In genomic region chr3:51357624-51358023, GRCm38 (mm10) we compare ENCODE assay signal across 8 mouse cellular contexts. TPM values are rescaled to one million over a fixed set of nuclear protein-coding genes. Genes with fewer than 3 reads are reported as not detected.
A peak's percentile ranks its signal among the peaks of the same experiment; 100 is the strongest.
DNase-seq lines count a peak whose midpoint lies in the region; ATAC-seq and TF ChIP-seq lines count a peak whose summit lies in the region.

No protein-coding gene starts in this region.

- DNase-seq in lung, postnatal 0 days (ENCODE audit: low spot score) = no peak
- no peak for DNase-seq in lung, postnatal 4 days
- peak; percentile 64 for DNase-seq in yolk sac, embryonic 10.5 days (ENCODE audit: low spot score)
- DNase-seq in spleen, postnatal 4 days (ENCODE audit: low spot score in 2 of 2) = no peak
- no peak for DNase-seq in cerebellum, postnatal 14 days
- no peak for DNase-seq in frontal cortex, postnatal 10 days (ENCODE audit: low spot score in 2 of 2)

- no peak overlapping the region for H3K27ac ChIP-seq in lung, postnatal 0 days (ENCODE audit: low read length)
- H3K27ac ChIP-seq in forebrain, embryonic 12.5 days = no peak overlapping the region
- no peak overlapping the region for H3K27ac ChIP-seq in liver, embryonic 12.5 days

- H3K4me3 ChIP-seq in lung, postnatal 0 days (ENCODE audit: low read depth, low read length) = 0 out of 2 replicates have a peak overlapping the region, but pooled peaks have one; percentile 47
- peak overlapping the region; percentile 54 for H3K4me3 ChIP-seq in forebrain, embryonic 12.5 days (replicated peaks)
- H3K4me3 ChIP-seq in liver, embryonic 12.5 days = peak overlapping the region; percentile 67

- 14% methylated on average over 14 of the region's 14 CpGs for WGBS in lung, postnatal 0 days
- 7% methylated on average over 14 of the region's 14 CpGs for WGBS in forebrain, embryonic 12.5 days
- WGBS in liver, embryonic 12.5 days (ENCODE audit: insufficient replicate concordance) = 7% methylated on average over 14 of the region's 14 CpGs

- TF ChIP-seq EP300 in lung, postnatal 0 days (IDR thresholded peaks at IDR 0.05) = no peak

- H3K27me3 ChIP-seq in lung, postnatal 0 days (replicated peaks; ENCODE audit: insufficient read depth, low read length) = no peaks in the 10 kb centered on the region
- peaks cover 33% of the 10 kb centered on the region for H3K27me3 ChIP-seq in forebrain, embryonic 12.5 days
- H3K27me3 ChIP-seq in liver, embryonic 12.5 days (replicated peaks) = no peaks in the 10 kb centered on the region

- H3K9me3 ChIP-seq in lung, postnatal 0 days (ENCODE audit: low read length) = no peaks in the 10 kb centered on the region
- no peaks in the 10 kb centered on the region for H3K9me3 ChIP-seq in forebrain, embryonic 12.5 days
- H3K9me3 ChIP-seq in liver, embryonic 12.5 days (replicated peaks) = no peaks in the 10 kb centered on the region

- no peaks in the 10 kb centered on the region for H3K4me1 ChIP-seq in lung, postnatal 0 days (ENCODE audit: insufficient read depth, low read depth, low read length)
- H3K4me1 ChIP-seq in forebrain, embryonic 12.5 days = peaks cover 6% of the 10 kb centered on the region
- H3K4me1 ChIP-seq in liver, embryonic 12.5 days = peaks cover 50% of the 10 kb centered on the region

- no peak for TF ChIP-seq CTCF in lung, postnatal 0 days (IDR thresholded peaks at IDR 0.05)

- no peak overlapping the region for H3K4me2 ChIP-seq in lung, postnatal 0 days (replicated peaks; ENCODE audit: low read depth, low read length)
- H3K4me2 ChIP-seq in forebrain, embryonic 12.5 days = peak overlapping the region; percentile 21
- H3K4me2 ChIP-seq in liver, embryonic 12.5 days = peak overlapping the region; percentile 81

- no peaks in the 10 kb centered on the region for H3K36me3 ChIP-seq in lung, postnatal 0 days (ENCODE audit: insufficient read depth, low read length)
- no peaks in the 10 kb centered on the region for H3K36me3 ChIP-seq in forebrain, embryonic 12.5 days (replicated peaks)
- H3K36me3 ChIP-seq in liver, embryonic 12.5 days = no peaks in the 10 kb centered on the region

- ATAC-seq in lung, postnatal 0 days = no peak
- ATAC-seq in forebrain, embryonic 12.5 days (ENCODE audit: low FRiP score) = no peak
- no peak for ATAC-seq in liver, embryonic 12.5 days

- H3K9ac ChIP-seq in lung, postnatal 0 days (replicated peaks; ENCODE audit: low read depth) = no peak overlapping the region
- H3K9ac ChIP-seq in forebrain, embryonic 12.5 days = no peak overlapping the region
- peak overlapping the region; percentile 62; the same call in 1 of the 2 replicates for H3K9ac ChIP-seq in liver, embryonic 12.5 days

RNA-seq across cellular contexts. Expression of gene Elf2, which starts 17.2 kb away (rescaled TPM):
- polyA plus RNA-seq in lung, postnatal 0 days (2015; fragmentation: Nextera tagmentation; extraction: Ambion mirVana) = 55.8 and 62.6 TPM in 2 replicates
- polyA plus RNA-seq in forebrain, embryonic 12.5 days (2016; fragmentation: Nextera tagmentation; extraction: Ambion mirVana) = 43.2 and 43.8 TPM in 2 replicates
- polyA plus RNA-seq in liver, embryonic 12.5 days (2016; fragmentation: Nextera tagmentation; extraction: Ambion mirVana) = 21.8 and 24.6 TPM in 2 replicates

RNA-seq across cellular contexts. Expression of gene Mgarp, which starts 38.9 kb away (rescaled TPM):
- not detected in 2 replicates for polyA plus RNA-seq in lung, postnatal 0 days (2015; fragmentation: Nextera tagmentation; extraction: Ambion mirVana)
- 2.3 and 5.5 TPM in 2 replicates for polyA plus RNA-seq in forebrain, embryonic 12.5 days (2016; fragmentation: Nextera tagmentation; extraction: Ambion mirVana)
- 1.3 and 1.7 TPM in 2 replicates for polyA plus RNA-seq in liver, embryonic 12.5 days (2016; fragmentation: Nextera tagmentation; extraction: Ambion mirVana)

RNA-seq across cellular contexts. Expression of gene Ndufc1, which starts 51.2 kb away (rescaled TPM):
- polyA plus RNA-seq in lung, postnatal 0 days (2015; fragmentation: Nextera tagmentation; extraction: Ambion mirVana) = 498 and 517 TPM in 2 replicates
- polyA plus RNA-seq in forebrain, embryonic 12.5 days (2016; fragmentation: Nextera tagmentation; extraction: Ambion mirVana) = 736 and 763 TPM in 2 replicates
- polyA plus RNA-seq in liver, embryonic 12.5 days (2016; fragmentation: Nextera tagmentation; extraction: Ambion mirVana) = 539 and 560 TPM in 2 replicates

RNA-seq across cellular contexts. Expression of gene Naa15, which starts 57.3 kb away (rescaled TPM):
- polyA plus RNA-seq in lung, postnatal 0 days (2015; fragmentation: Nextera tagmentation; extraction: Ambion mirVana) = 12.7 and 16.9 TPM in 2 replicates
- 71.9 and 75.9 TPM in 2 replicates for polyA plus RNA-seq in forebrain, embryonic 12.5 days (2016; fragmentation: Nextera tagmentation; extraction: Ambion mirVana)
- 41.9 and 49.9 TPM in 2 replicates for polyA plus RNA-seq in liver, embryonic 12.5 days (2016; fragmentation: Nextera tagmentation; extraction: Ambion mirVana)
